ENCODE assay signal across 8 mouse cellular contexts in the genomic region with DNA sequence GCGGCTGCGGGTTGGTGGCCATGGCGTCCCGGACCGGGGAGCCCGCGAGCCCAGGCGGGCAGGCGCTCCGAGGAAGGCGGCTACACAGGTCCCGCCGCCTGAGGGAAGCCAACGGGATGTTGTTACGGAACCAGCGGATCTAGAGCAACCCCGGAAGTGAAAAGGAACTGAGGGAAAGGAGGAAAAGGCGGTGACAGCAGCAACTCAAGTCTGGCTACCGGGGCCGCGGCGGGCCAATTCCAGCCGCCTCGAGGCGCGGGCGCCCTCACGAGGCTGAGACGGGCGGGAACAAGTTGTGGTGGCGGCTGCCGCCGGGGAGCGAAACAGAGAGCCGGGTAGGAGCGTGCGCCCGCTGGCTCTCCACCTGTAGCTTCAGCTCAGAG. TPM values are rescaled to one million over a fixed set of nuclear protein-coding genes. Genes with fewer than 3 reads are reported as not detected.
A peak's percentile ranks its signal among the peaks of the same experiment; 100 is the strongest.
DNase-seq lines count a peak whose midpoint lies in the region; ATAC-seq and TF ChIP-seq lines count a peak whose summit lies in the region.

A gene (minus strand): TSS at position 169 of the 383 bp plus-strand sequence.

- DNase-seq in MEL (ENCODE audit: low read depth, low spot score), result peak; percentile 98
- DNase-seq in cerebellum, adult 2 months, result peak; percentile 98
- peak; percentile 96 for DNase-seq in forebrain, postnatal 0 days
- DNase-seq in heart, postnatal 4 days, result peak; percentile 97
- DNase-seq in layer of hippocampus, adult 8-10 months (ENCODE audit: low spot score in 2 of 2), result peak; percentile 95 to 99
- peak; percentile 93 for DNase-seq in ovary, adult 18-20 months (ENCODE audit: low spot score)
- DNase-seq in thymus, postnatal 0 days (ENCODE audit: low spot score), result peak; percentile 96

- H3K79me2 ChIP-seq in MEL (ENCODE audit: control insufficient read depth, insufficient read depth, low read length, poor library complexity), result peaks cover 27% of the 10 kb centered on the region

- H3K4me2 ChIP-seq in forebrain, postnatal 0 days (ENCODE audit: low read depth), result peak within 1 kb of the TSS; percentile 86
- peak within 1 kb of the TSS; percentile 77 for H3K4me2 ChIP-seq in lung, embryonic 15.5 days

- peak; percentile 97 for ATAC-seq in forebrain, postnatal 0 days
- ATAC-seq in lung, embryonic 15.5 days (ENCODE audit: borderline replicate concordance, extremely low read depth, low FRiP score, low TSS enrichment), result peak; percentile 94

- TF ChIP-seq CTCF in MEL (IDR thresholded peaks at IDR 0.05 in 2 of 3, conservative IDR thresholded peaks at IDR 0.05 in 1 of 3; ENCODE audit: control insufficient read depth in 1 of 3, insufficient read depth in 1 of 3, low read depth in 2 of 3, low read length in 3 of 3, poor library complexity in 1 of 3, severe bottlenecking in 1 of 3), result peak in 2 of 3 experiments; percentile 81 to 85; a peak in 5 of 6 replicates
- TF ChIP-seq CTCF in cerebellum, adult 2 months (IDR thresholded peaks at IDR 0.05; ENCODE audit: borderline replicate concordance, insufficient read depth, low read depth, low read length), result peak; percentile 37; the same call in 1 of the 2 replicates
- peak; percentile 78 for TF ChIP-seq CTCF in forebrain, postnatal 0 days (IDR thresholded peaks at IDR 0.05; ENCODE audit: low read depth)

- peaks cover 8 to 14% of the 10 kb centered on the region in 2 experiments for H3K4me1 ChIP-seq in MEL (ENCODE audit: control insufficient read depth in 1 of 2, insufficient read depth in 2 of 2, low read length in 2 of 2)
- peaks cover 4% of the 10 kb centered on the region for H3K4me1 ChIP-seq in cerebellum, adult 2 months (ENCODE audit: control insufficient read depth, insufficient read depth, low read length)
- H3K4me1 ChIP-seq in forebrain, postnatal 0 days (ENCODE audit: insufficient read depth), result peaks cover 15% of the 10 kb centered on the region
- H3K4me1 ChIP-seq in lung, embryonic 15.5 days, result peaks cover 19% of the 10 kb centered on the region

- peak within 1 kb of the TSS; percentile 94 to 97 for H3K4me3 ChIP-seq in MEL (ENCODE audit: control insufficient read depth in 1 of 2, insufficient read depth in 1 of 2, low read depth in 2 of 2, low read length in 2 of 2)
- H3K4me3 ChIP-seq in cerebellum, adult 2 months (replicated peaks; ENCODE audit: insufficient read depth, low read depth, low read length), result peak within 1 kb of the TSS; percentile 65
- H3K4me3 ChIP-seq in forebrain, postnatal 0 days (ENCODE audit: low read depth, low read length), result peak within 1 kb of the TSS; percentile 91
- peak within 1 kb of the TSS; percentile 99 for H3K4me3 ChIP-seq in lung, embryonic 15.5 days

- peak within 1 kb of the TSS; percentile 94 for H3K9ac ChIP-seq in MEL (ENCODE audit: control insufficient read depth, low read depth, low read length, poor library complexity, severe bottlenecking)
- H3K9ac ChIP-seq in forebrain, postnatal 0 days, result peak within 1 kb of the TSS; percentile 89
- H3K9ac ChIP-seq in lung, embryonic 15.5 days, result peak within 1 kb of the TSS; percentile 97

- peak in 1 of 2 experiments; percentile 61; a peak in 2 of 4 replicates for TF ChIP-seq EP300 in MEL (IDR thresholded peaks at IDR 0.05; ENCODE audit: low read depth in 1 of 2, low read length in 2 of 2)

- H3K9me3 ChIP-seq in MEL (replicated peaks; ENCODE audit: insufficient read depth, low read length), result no peaks in the 10 kb centered on the region
- H3K9me3 ChIP-seq in forebrain, postnatal 0 days (ENCODE audit: low read length), result no peaks in the 10 kb centered on the region
- H3K9me3 ChIP-seq in lung, embryonic 15.5 days, result no peaks in the 10 kb centered on the region

- peak within 1 kb of the TSS; percentile 89 for H3K27ac ChIP-seq in MEL (ENCODE audit: control insufficient read depth, low read depth, low read length)
- peak within 1 kb of the TSS; percentile 44 for H3K27ac ChIP-seq in cerebellum, adult 2 months (ENCODE audit: insufficient read depth, low read length)
- H3K27ac ChIP-seq in forebrain, postnatal 0 days (ENCODE audit: low read depth, low read length), result peak within 1 kb of the TSS; percentile 73
- H3K27ac ChIP-seq in lung, embryonic 15.5 days, result peak within 1 kb of the TSS; percentile 75

- TF ChIP-seq POLR2A in MEL (IDR thresholded peaks at IDR 0.05; ENCODE audit: control insufficient read depth in 1 of 2, insufficient read depth in 1 of 2, low read depth in 1 of 2, low read length in 2 of 2, poor library complexity in 1 of 2), result peak; percentile 71 to 76; a peak in 3 of 4 replicates
- TF ChIP-seq POLR2A in cerebellum, adult 2 months (IDR thresholded peaks at IDR 0.05; ENCODE audit: borderline replicate concordance, insufficient read depth, low read length), result peak; percentile 53; the same call in 1 of the 2 replicates

- H3K36me3 ChIP-seq in MEL (ENCODE audit: control insufficient read depth in 1 of 2, insufficient read depth in 2 of 2, low read length in 2 of 2), result peaks cover 0 to 21% of the 10 kb centered on the region in 2 experiments; a peak in 3 of 4 replicates
- no peaks in the 10 kb centered on the region for H3K36me3 ChIP-seq in forebrain, postnatal 0 days (ENCODE audit: insufficient read depth)
- no peaks in the 10 kb centered on the region for H3K36me3 ChIP-seq in lung, embryonic 15.5 days

- TF ChIP-seq RAD21 in MEL (IDR thresholded peaks at IDR 0.05; ENCODE audit: low read depth, low read length), result no peak; the same call in 1 of the 2 replicates

- H3K27me3 ChIP-seq in MEL (ENCODE audit: control insufficient read depth in 1 of 2, insufficient read depth in 2 of 2, low read length in 2 of 2), result no peaks in the 10 kb centered on the region; a peak in 1 of 4 replicates
- H3K27me3 ChIP-seq in cerebellum, adult 2 months (ENCODE audit: control insufficient read depth, insufficient read depth, low read length), result no peaks in the 10 kb centered on the region
- H3K27me3 ChIP-seq in forebrain, postnatal 0 days (ENCODE audit: insufficient read depth, low read length), result no peaks in the 10 kb centered on the region
- H3K27me3 ChIP-seq in lung, embryonic 15.5 days, result no peaks in the 10 kb centered on the region

- under 1% methylated on average over 34 of the region's 38 CpGs for WGBS in cerebellum, adult 2 months
- WGBS in forebrain, postnatal 0 days, result 4% methylated on average over 38 of the region's 38 CpGs
- 0% methylated on average over 37 of the region's 38 CpGs for WGBS in lung, embryonic 15.5 days

TF ChIP-seq in MEL, 35 proteins besides CTCF, POLR2A, EP300 and RAD21 (continues in another document):
- peak; percentile 93; the same call in 1 of the 2 replicates for TF ChIP-seq UBTF (IDR thresholded peaks at IDR 0.05; ENCODE audit: borderline replicate concordance, insufficient read depth, low read depth, low read length)
- peak; percentile 99 for TF ChIP-seq SIN3A (IDR thresholded peaks at IDR 0.05; ENCODE audit: low read length)
- TF ChIP-seq MAFK (IDR thresholded peaks at IDR 0.05; ENCODE audit: borderline replicate concordance, low read depth, low read length), result no peak
- no peak for TF ChIP-seq SMC3 (IDR thresholded peaks at IDR 0.05; ENCODE audit: low read depth, low read length)
- peak; percentile 51; the same call in 1 of the 2 replicates for TF ChIP-seq USF1 (IDR thresholded peaks at IDR 0.05; ENCODE audit: low read depth, low read length)
- no peak for TF ChIP-seq ZNF384 (IDR thresholded peaks at IDR 0.05; ENCODE audit: low read depth, low read length)
- peak; percentile 46; the same call in 1 of the 2 replicates for TF ChIP-seq MAZ (IDR thresholded peaks at IDR 0.05; ENCODE audit: low read depth, low read length)
- TF ChIP-seq TCF12 (IDR thresholded peaks at IDR 0.05; ENCODE audit: low read depth, low read length), result peak; percentile 83
- TF ChIP-seq MEF2A (IDR thresholded peaks at IDR 0.05; ENCODE audit: extremely low read depth, insufficient replicate concordance, low read depth, low read length, poor library complexity, severe bottlenecking), result peak; percentile 51; the same call in 1 of the 2 replicates
- TF ChIP-seq TBP (IDR thresholded peaks at IDR 0.05; ENCODE audit: low read depth, low read length), result peak; percentile 86
- peak; percentile 84 for TF ChIP-seq ETS1 (IDR thresholded peaks at IDR 0.05; ENCODE audit: low read depth, low read length)
- TF ChIP-seq POLR2AphosphoS5 (IDR thresholded peaks at IDR 0.05; ENCODE audit: borderline replicate concordance, low read depth, low read length), result no peak
- TF ChIP-seq ELF1 (IDR thresholded peaks at IDR 0.05; ENCODE audit: low read depth, low read length), result peak; percentile 98
- peak; percentile 88 for TF ChIP-seq MYC (IDR thresholded peaks at IDR 0.05; ENCODE audit: low read depth, low read length)
- TF ChIP-seq ZC3H11A (IDR thresholded peaks at IDR 0.05; ENCODE audit: low read depth, low read length), result no peak
- TF ChIP-seq MXI1 (IDR thresholded peaks at IDR 0.05; ENCODE audit: low read depth, low read length), result peak; percentile 91
- TF ChIP-seq CHD1 (IDR thresholded peaks at IDR 0.05; ENCODE audit: low read depth, low read length), result no peak
- TF ChIP-seq E2F4 (IDR thresholded peaks at IDR 0.05; ENCODE audit: borderline replicate concordance, low read depth, low read length), result peak; percentile 83; the same call in 1 of the 2 replicates
- 0 out of 2 replicates have a peak, but pooled peaks have one; percentile 22 for TF ChIP-seq ZMIZ1 (IDR thresholded peaks at IDR 0.05; ENCODE audit: low read depth, low read length)
- peak; percentile 38; the same call in 1 of the 2 replicates for TF ChIP-seq RCOR1 (IDR thresholded peaks at IDR 0.05; ENCODE audit: low read depth, low read length)
- peak; percentile 99 for TF ChIP-seq HCFC1 (IDR thresholded peaks at IDR 0.05; ENCODE audit: low read depth, low read length)
- TF ChIP-seq MAX (IDR thresholded peaks at IDR 0.05; ENCODE audit: low read length), result peak; percentile 94
- peak; percentile 68; the same call in 1 of the 2 replicates for TF ChIP-seq NELFE (IDR thresholded peaks at IDR 0.05; ENCODE audit: low read depth, low read length)
- TF ChIP-seq KAT2A (conservative IDR thresholded peaks at IDR 0.05; ENCODE audit: low read depth, low read length), result peak; percentile 97

RNA-seq across cellular contexts. Expression of the gene that starts here (rescaled TPM):
- total RNA-seq in MEL (2012; rRNA removed), result 20.7 and 23.8 TPM in 2 replicates
- 100 to 1,000 TPM in 1 of 2 experiments, 10 to 100 TPM in 1; 23.8 to 472 TPM for polyA plus RNA-seq in MEL (2012; ENCODE audit: insufficient read depth in 1 of 2, insufficient read length in 2 of 2, low read depth in 1 of 2, low replicate concordance in 2 of 2, missing spikeins in 1 of 2)
- 20.2 and 20.5 TPM in 2 replicates for polyA plus RNA-seq in cerebellum, adult 2 months (2012; rRNA removed)
- 16.5 and 23.5 TPM in 2 replicates for total RNA-seq in forebrain, postnatal 0 days (2014; rRNA removed)
- polyA plus RNA-seq in forebrain, postnatal 0 days (2015; fragmentation: Nextera tagmentation; extraction: Ambion mirVana), result 13.2 and 24.5 TPM in 2 replicates
- total RNA-seq in heart, postnatal 4 days (2021), result 10 to 100 TPM; 17.0 to 17.8 TPM
- 10 to 100 TPM; 36.6 to 39.2 (median 38.4) TPM for total RNA-seq in layer of hippocampus, adult 8-10 months (2022)
- polyA plus RNA-seq in lung, embryonic 15.5 days (2015; fragmentation: Nextera tagmentation; extraction: Ambion mirVana), result 22.0 and 24.0 TPM in 2 replicates
- 25.6 and 31.8 TPM in 2 replicates for polyA plus RNA-seq in thymus, postnatal 0 days (2015; fragmentation: Nextera tagmentation; extraction: Ambion mirVana)

Comparison
In these comparisons a context has a peak if more than half of its experiments do, and no peak if none do; other contexts are left out.
1. Peak in every context shown above with its lines: DNase-seq, ATAC-seq, H3K4me3 ChIP-seq and H3K27ac ChIP-seq.